Mouse (Mus musculus) liver, adult 2 months (tissue): Measurements from ENCODE around the gene Zc3h4. TPM values are rescaled to one million over a fixed set of nuclear protein-coding genes. Genes with fewer than 3 reads are reported as not detected.

Experiments used
- DNase-seq: peaks from one replicate; pipeline ENCODE4 v3.0.0-alpha.2; 2011; ENCODE audit warnings: low read depth, low spot score; ENCODE audit errors: extremely low read depth
- H3K27ac ChIP-seq: fragments of 200-500 bp; replicated peaks from 2 replicates; pipeline ENCODE4 v1.5.1; 2012; ENCODE audit warnings: low read depth, mild to moderate bottlenecking, control low read depth, inconsistent platforms, low read length; ENCODE audit not compliant: insufficient read depth
- H3K27me3 ChIP-seq: fragments of 200-500 bp; 2 replicates; pipeline ENCODE4 v1.6.1; 2012; ENCODE audit warnings: mild to moderate bottlenecking, moderate library complexity, low read length, inconsistent platforms; ENCODE audit not compliant: control insufficient read depth, insufficient read depth
- H3K36me3 ChIP-seq: fragments of 200-500 bp; 2 replicates; pipeline ENCODE4 v1.6.1; 2012; ENCODE audit warnings: low read length, inconsistent platforms; ENCODE audit not compliant: control insufficient read depth, insufficient read depth
- H3K4me1 ChIP-seq: fragments of 200-500 bp; 2 replicates; pipeline ENCODE4 v1.6.1; 2011; ENCODE audit warnings: low read length; ENCODE audit not compliant: control insufficient read depth, insufficient read depth
- H3K4me3 ChIP-seq: fragments of 200-500 bp; 2 replicates; pipeline ENCODE4 v1.5.1; 2011; ENCODE audit warnings: low read depth, mild to moderate bottlenecking, control low read depth, low read length, moderate library complexity; ENCODE audit not compliant: insufficient read depth
- H3K79me2 ChIP-seq: fragments of 200-500 bp; 2 replicates; pipeline ENCODE4 v1.6.1; 2012; ENCODE audit warnings: inconsistent platforms, mild to moderate bottlenecking, low read length, moderate library complexity; ENCODE audit not compliant: control insufficient read depth, insufficient read depth
- H3K9ac ChIP-seq: fragments of 200-500 bp; 2 replicates; pipeline ENCODE4 v1.6.1; 2012; ENCODE audit warnings: low read depth, mild to moderate bottlenecking, control low read depth, inconsistent platforms, low read length
- CTCF ChIP-seq: fragments of 200-500 bp; IDR thresholded peaks from 2 replicates; pipeline ENCODE4 v1.5.1; 2011; ENCODE audit warnings: low read depth, low read length, control low read depth
- POLR2A ChIP-seq: fragments of 200-500 bp; IDR thresholded peaks from 2 replicates; pipeline ENCODE4 v1.6.1; 2011; ENCODE audit warnings: low read length, control low read depth; ENCODE audit not compliant: insufficient read depth; ENCODE audit errors: extremely low read depth
- WGBS: fragments of 180-500 bp; shearing (Covaris S2); methylation state at CpG from one replicate; pipeline ENCODE4 v1.1.7; 2018; 5-methylcytosine and 5-hydroxymethylcytosine counted together
- polyA plus RNA-seq: library from polyadenylated mRNA; depleted of rRNA; stranded (reverse); fragments of >200 nt; gene quantifications from 2 replicates; pipeline ENCODE4 v1.2.3, GENCODE M21; 2012
- total RNA-seq: library from RNA; depleted of rRNA; stranded (reverse); fragments of >200 nt; gene quantifications from 2 replicates; pipeline ENCODE4 v1.2.3, GENCODE M21; 2014

Zc3h4 gene
- total and polyA plus RNA-seq, 2 experiments, result 5.2 to 14.3 TPM

- Histone ChIP-seq H3K27me3 (no peaks in the 10 kb centered on the region), H3K4me3 (no peak overlapping the region), H3K4me1 (no peaks in the 10 kb centered on the region), H3K9ac (no peak overlapping the region), H3K79me2 (no peaks in the 10 kb centered on the region), H3K27ac (no peak overlapping the region), H3K36me3 (peaks cover 22% of the 10 kb centered on the region)
- 86% methylated on average over 3 of the region's 3 CpGs for WGBS
- DNase-seq, result no peak
- no peak for TF ChIP-seq POLR2A
- TF ChIP-seq CTCF, result no peak
These were observed 32.8 kb downstream of the Zc3h4 start for GRCm38 (mm10) chr7:16433352-16433971.

DNA sequence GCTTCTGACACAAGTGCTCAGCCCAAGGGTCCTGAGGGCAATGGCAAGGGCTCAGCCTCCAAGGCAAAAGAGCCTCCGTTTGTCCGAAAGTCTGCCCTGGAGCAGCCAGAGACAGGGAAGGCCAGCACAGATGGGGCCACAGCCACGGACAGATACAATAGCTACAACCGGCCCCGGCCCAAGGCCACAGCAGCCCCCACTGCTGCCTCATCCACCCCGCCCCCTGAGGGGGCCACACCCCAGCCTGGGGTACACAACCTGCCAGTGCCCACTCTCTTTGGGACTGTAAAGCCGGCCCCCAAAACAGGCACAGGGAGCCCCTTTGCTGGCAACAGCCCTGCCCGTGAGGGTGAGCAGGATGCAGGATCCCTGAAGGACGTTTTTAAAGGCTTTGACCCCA, 34.4 kb downstream of the Zc3h4 start:
- Histone ChIP-seq H3K4me1 (no peaks in the 10 kb centered on the region), H3K27me3 (no peaks in the 10 kb centered on the region), H3K27ac (no peak overlapping the region), H3K79me2 (no peaks in the 10 kb centered on the region), H3K9ac (no peak overlapping the region), H3K4me3 (no peak overlapping the region), H3K36me3 (peaks cover 8% of the 10 kb centered on the region; the same call in 1 of the 2 replicates)
- TF ChIP-seq CTCF (no peak), POLR2A (no peak)
- DNase-seq, result no peak
- WGBS, result 93% methylated on average over 9 of the region's 9 CpGs

- DNase-seq, result peak; percentile 68
- H3K4me3 ChIP-seq, result no peak overlapping the region
- no peak overlapping the region for H3K9ac ChIP-seq
- no peaks in the 10 kb centered on the region for H3K79me2 ChIP-seq
- no peaks in the 10 kb centered on the region for H3K36me3 ChIP-seq
- H3K4me1 ChIP-seq, result no peaks in the 10 kb centered on the region
- no peak; the same call in 1 of the 2 replicates for TF ChIP-seq CTCF
- no peak for TF ChIP-seq POLR2A
- H3K27me3 ChIP-seq, result no peaks in the 10 kb centered on the region
- no peak overlapping the region for H3K27ac ChIP-seq
These were observed 40.5 kb downstream of the Zc3h4 start for GRCm38 (mm10) chr7:16441241-16441640.

DNA sequence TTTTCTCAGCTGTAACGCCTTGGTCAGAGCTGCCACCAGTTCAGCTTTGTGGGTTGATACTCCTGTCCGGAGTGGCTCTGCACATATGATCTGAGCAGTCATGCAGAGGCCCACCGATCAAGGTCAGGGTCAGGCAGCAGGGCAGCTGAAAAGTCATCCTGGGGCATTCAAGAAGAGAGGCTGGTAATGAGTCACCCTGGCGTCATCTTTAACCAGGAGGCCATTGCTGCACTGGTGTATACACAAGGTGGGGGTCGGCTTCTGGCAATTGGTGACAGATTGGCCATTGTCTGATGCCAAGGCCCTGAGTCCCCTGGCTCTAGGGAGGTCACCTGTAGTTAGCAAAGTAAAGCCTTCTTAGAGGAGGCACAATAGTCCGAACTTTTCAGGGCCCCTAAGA, 50.9 kb downstream of the Zc3h4 start:
- Histone ChIP-seq H3K9ac (no peak overlapping the region), H3K4me3 (no peak overlapping the region), H3K36me3 (no peaks in the 10 kb centered on the region), H3K4me1 (peaks cover 2% of the 10 kb centered on the region; the same call in 1 of the 2 replicates), H3K27me3 (no peaks in the 10 kb centered on the region), H3K79me2 (no peaks in the 10 kb centered on the region), H3K27ac (no peak overlapping the region)
- DNase-seq, result no peak
- TF ChIP-seq CTCF (no peak), POLR2A (no peak)
- 78% methylated on average over 6 of the region's 6 CpGs for WGBS

GRCm38 (mm10) chr7:16452587-16453073, 51.9 kb downstream of the Zc3h4 start, which contains the start of gene Tmem160:
TSS of gene Tmem160 (plus strand) at chr7:16452779.
- H3K79me2 ChIP-seq, result no peaks in the 10 kb centered on the region
- no peak within 1 kb of the TSS for H3K27ac ChIP-seq
- H3K4me3 ChIP-seq, result peak within 1 kb of the TSS; percentile 83
- no peaks in the 10 kb centered on the region for H3K36me3 ChIP-seq
- WGBS, result under 1% methylated on average over 30 of the region's 30 CpGs
- H3K27me3 ChIP-seq, result no peaks in the 10 kb centered on the region
- H3K9ac ChIP-seq, result peak within 1 kb of the TSS; percentile 77
- H3K4me1 ChIP-seq, result peaks cover 2% of the 10 kb centered on the region; the same call in 1 of the 2 replicates
- DNase-seq, result peak; percentile 98
- TF ChIP-seq POLR2A (no peak), CTCF (no peak)

DNA sequence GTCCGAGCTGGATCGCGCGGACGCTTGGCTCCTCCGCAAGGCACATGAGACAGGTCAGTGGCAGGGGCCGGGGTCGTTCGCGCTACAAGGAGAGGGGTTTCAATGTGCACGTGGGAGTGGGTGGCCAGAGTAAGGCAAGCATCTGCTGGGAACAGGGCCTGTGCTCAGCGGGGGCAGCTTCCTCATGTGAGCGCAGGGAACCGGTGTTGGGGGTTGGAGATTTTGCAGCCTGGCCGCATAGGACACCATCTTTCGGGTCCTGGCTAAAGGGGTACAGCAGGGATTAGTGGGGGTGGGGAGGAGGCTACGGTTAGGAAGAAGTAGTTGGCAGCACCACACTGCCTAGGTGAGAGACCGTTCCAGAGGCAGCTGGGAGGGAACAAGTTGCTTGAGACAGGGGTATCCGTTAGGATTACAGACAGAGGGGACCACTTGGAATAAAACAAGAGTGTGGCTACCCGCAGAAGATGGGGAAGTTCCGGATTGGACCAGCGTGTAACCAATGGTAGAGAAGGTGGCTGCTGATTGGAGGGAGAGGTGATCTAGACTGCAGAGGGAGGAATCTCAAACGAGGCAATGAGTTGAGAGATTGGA, 52.5 kb downstream of the Zc3h4 start:
- Histone ChIP-seq H3K36me3 (no peaks in the 10 kb centered on the region), H3K79me2 (no peaks in the 10 kb centered on the region), H3K4me3 (peak overlapping the region; percentile 83), H3K9ac (peak overlapping the region; percentile 77), H3K27me3 (no peaks in the 10 kb centered on the region), H3K4me1 (peaks cover 2% of the 10 kb centered on the region; the same call in 1 of the 2 replicates), H3K27ac (no peak overlapping the region)
- TF ChIP-seq CTCF (no peak), POLR2A (no peak)
- WGBS, result 1% methylated on average over 23 of the region's 23 CpGs
- peak; percentile 42 for DNase-seq
